Mouse (Mus musculus) kidney, postnatal 0 days (tissue): Measurements from ENCODE around the gene Fars2. TPM values are rescaled to one million over a fixed set of nuclear protein-coding genes. Genes with fewer than 3 reads are reported as not detected.

ENCODE experiments used
- ATAC-seq: fragments of 200-750 bp; cut with Nextera tagmentation; replicated peaks from 2 replicates; pipeline ENCODE4 v1.8.0; 2017; ENCODE audit warnings: low read depth, moderate number of reproducible peaks, moderate TSS enrichment, moderate library complexity; ENCODE audit not compliant: low FRiP score
- DNase-seq: peaks from one replicate; pipeline ENCODE4 v3.0.0-alpha.2; 2016; ENCODE audit warnings: low spot score
- H3K27ac ChIP-seq: fragments of 300-500 bp; sonication (generic); 2 replicates; pipeline ENCODE4 v1.5.1; 2014; ENCODE audit warnings: mild to moderate bottlenecking
- H3K27me3 ChIP-seq: fragments of 300-500 bp; sonication (generic); 2 replicates; pipeline ENCODE4 v1.6.1; 2014; ENCODE audit warnings: low read length, mixed read lengths; ENCODE audit not compliant: insufficient read depth
- H3K36me3 ChIP-seq: fragments of 300-500 bp; sonication (generic); 2 replicates; pipeline ENCODE4 v1.6.1; 2014; ENCODE audit warnings: low read length, mixed read lengths; ENCODE audit not compliant: insufficient read depth
- H3K4me1 ChIP-seq: fragments of 300-500 bp; sonication (generic); replicated peaks from 2 replicates; pipeline ENCODE4 v1.6.1; 2014; ENCODE audit warnings: antibody characterized with exemption, low read length, mixed read lengths; ENCODE audit not compliant: insufficient read depth
- H3K4me2 ChIP-seq: fragments of 300-500 bp; sonication (generic); 2 replicates; pipeline ENCODE4 v1.6.1; 2014; ENCODE audit warnings: mild to moderate bottlenecking, low read length, moderate library complexity, mixed read lengths
- H3K4me3 ChIP-seq: fragments of 300-500 bp; sonication (generic); replicated peaks from 2 replicates; pipeline ENCODE4 v1.5.1; 2014; ENCODE audit warnings: low read depth, low read length
- H3K9ac ChIP-seq: fragments of 300-500 bp; sonication (generic); 2 replicates; pipeline ENCODE4 v1.6.1; 2014; ENCODE audit warnings: low read depth, low read length
- H3K9me3 ChIP-seq: fragments of 300-500 bp; sonication (generic); replicated peaks from 2 replicates; pipeline ENCODE4 v1.6.1; 2016; ENCODE audit warnings: low read length, inconsistent platforms, mixed read lengths
- CTCF ChIP-seq: IDR thresholded peaks from 2 replicates; pipeline ENCODE4 v1.5.1; 2016; ENCODE audit warnings: antibody characterized with exemption, low read depth, mild to moderate bottlenecking, moderate library complexity
- WGBS: fragments of 180-500 bp; shearing (Covaris S2); extraction: QIAGEN DNeasy Blood & Tissue Kit; methylation state at CpG from one replicate; pipeline ENCODE4 v1.1.7; 2014; 5-methylcytosine and 5-hydroxymethylcytosine counted together
- polyA plus RNA-seq: library from polyadenylated mRNA; unstranded; fragments of >200 nt; fragmentation: Nextera tagmentation; extraction: Ambion mirVana; gene quantifications from 2 replicates; pipeline ENCODE4 v1.2.1, GENCODE M21; 2015

Fars2 gene
- polyA plus RNA-seq, 1 experiment from 2014 or later = 54.7 TPM

GRCm38 (mm10) chr13:36261299-36261698, 144.1 kb downstream of the Fars2 start:
- Histone ChIP-seq H3K9ac (no peak overlapping the region), H3K9me3 (0 out of 2 replicates have a peak, but pooled peaks cover 2% of the 10 kb centered on the region), H3K27ac (no peak overlapping the region), H3K4me1 (no peaks in the 10 kb centered on the region), H3K27me3 (no peaks in the 10 kb centered on the region), H3K4me3 (no peak overlapping the region), H3K4me2 (no peak overlapping the region), H3K36me3 (0 out of 2 replicates have a peak, but pooled peaks cover 2% of the 10 kb centered on the region)
- DNase-seq (no peak), ATAC-seq (no peak)
- no peak for TF ChIP-seq CTCF
- 88% methylated on average over 2 of the region's 2 CpGs for WGBS

- Histone ChIP-seq H3K9me3 (0 out of 2 replicates have a peak, but pooled peaks cover 2% of the 10 kb centered on the region), H3K27ac (no peak overlapping the region), H3K4me3 (no peak overlapping the region), H3K9ac (no peak overlapping the region), H3K4me1 (no peaks in the 10 kb centered on the region), H3K4me2 (no peak overlapping the region), H3K36me3 (0 out of 2 replicates have a peak, but pooled peaks cover 2% of the 10 kb centered on the region), H3K27me3 (no peaks in the 10 kb centered on the region)
- DNase-seq (no peak), ATAC-seq (no peak)
- TF ChIP-seq CTCF = no peak
- 70% methylated on average over 5 of the region's 5 CpGs for WGBS
These were observed 146.3 kb downstream of the Fars2 start for GRCm38 (mm10) chr13:36263240-36264095.

GRCm38 (mm10) chr13:36264391-36264790, 147.2 kb downstream of the Fars2 start:
- Histone ChIP-seq H3K27ac (no peak overlapping the region), H3K4me1 (no peaks in the 10 kb centered on the region), H3K27me3 (no peaks in the 10 kb centered on the region), H3K36me3 (0 out of 2 replicates have a peak, but pooled peaks cover 2% of the 10 kb centered on the region), H3K9ac (no peak overlapping the region), H3K4me2 (no peak overlapping the region), H3K4me3 (no peak overlapping the region), H3K9me3 (0 out of 2 replicates have a peak, but pooled peaks cover 2% of the 10 kb centered on the region)
- whole genome bisulfite sequencing = 88% methylated on average over 5 of the region's 5 CpGs
- no peak; the same call in 1 of the 2 replicates for TF ChIP-seq CTCF
- ATAC-seq (no peak), DNase-seq (no peak)

- no peak overlapping the region for H3K4me3 ChIP-seq
- H3K4me1 ChIP-seq = no peaks in the 10 kb centered on the region
- H3K27me3 ChIP-seq = no peaks in the 10 kb centered on the region
- H3K36me3 ChIP-seq = no peaks in the 10 kb centered on the region
- H3K27ac ChIP-seq = no peak overlapping the region
- H3K9me3 ChIP-seq = no peaks in the 10 kb centered on the region
- no peak for TF ChIP-seq CTCF
- H3K9ac ChIP-seq = no peak overlapping the region
- no peak for DNase-seq
- H3K4me2 ChIP-seq = no peak overlapping the region
- WGBS = 71% methylated on average over 3 of the region's 3 CpGs
- ATAC-seq = no peak
These were observed 148.1 kb downstream of the Fars2 start for GRCm38 (mm10) chr13:36265342-36265744.

GRCm38 (mm10) chr13:36267399-36267798, 150.2 kb downstream of the Fars2 start:
- 94% methylated on average over 1 of the region's 1 CpGs for WGBS
- no peak overlapping the region for H3K27ac ChIP-seq
- H3K27me3 ChIP-seq = no peaks in the 10 kb centered on the region
- H3K4me3 ChIP-seq = no peak overlapping the region
- H3K36me3 ChIP-seq = no peaks in the 10 kb centered on the region
- no peak for DNase-seq
- no peak for ATAC-seq
- no peaks in the 10 kb centered on the region for H3K9me3 ChIP-seq
- no peaks in the 10 kb centered on the region for H3K4me1 ChIP-seq
- no peak overlapping the region for H3K4me2 ChIP-seq
- no peak overlapping the region for H3K9ac ChIP-seq
- TF ChIP-seq CTCF = no peak

GRCm38 (mm10) chr13:36270867-36271266, 153.7 kb downstream of the Fars2 start:
- Histone ChIP-seq H3K9ac (no peak overlapping the region), H3K4me1 (no peaks in the 10 kb centered on the region), H3K9me3 (no peaks in the 10 kb centered on the region), H3K36me3 (no peaks in the 10 kb centered on the region), H3K4me2 (no peak overlapping the region), H3K27ac (no peak overlapping the region), H3K27me3 (no peaks in the 10 kb centered on the region), H3K4me3 (no peak overlapping the region)
- no peak for DNase-seq
- peak; percentile 16; the same call in 1 of the 2 replicates for TF ChIP-seq CTCF
- 76% methylated on average over 1 of the region's 1 CpGs for WGBS
- ATAC-seq = no peak
